Mouse (Mus musculus) midbrain, embryonic 15.5 days (tissue): Measurements from ENCODE around the gene Eif2s3x. TPM values are rescaled to one million over a fixed set of nuclear protein-coding genes. Genes with fewer than 3 reads are reported as not detected.
A peak's percentile ranks its signal among the peaks of the same experiment; 100 is the strongest.
"Not testable (repeated sequence)": the region's sequence is repeated elsewhere in the genome, so short reads cannot be mapped to it uniquely, and the experiment has no call there.

Experiments used
- ATAC-seq: fragments of 200-750 bp; cut with Nextera tagmentation; replicated peaks from 2 replicates; pipeline ENCODE4 v1.8.0; 2017; ENCODE audit warnings: moderate TSS enrichment
- H3K27ac ChIP-seq: fragments of 300-500 bp; sonication (generic); 2 replicates; pipeline ENCODE4 v1.5.1; 2015; ENCODE audit warnings: mild to moderate bottlenecking, inconsistent platforms
- H3K27me3 ChIP-seq: fragments of 300-500 bp; sonication (generic); replicated peaks from 2 replicates; pipeline ENCODE4 v1.6.1; 2015; ENCODE audit warnings: inconsistent platforms
- H3K36me3 ChIP-seq: fragments of 300-500 bp; sonication (generic); replicated peaks from 2 replicates; pipeline ENCODE4 v1.6.1; 2015; ENCODE audit warnings: inconsistent platforms
- H3K4me1 ChIP-seq: fragments of 300-500 bp; sonication (generic); 2 replicates; pipeline ENCODE4 v1.6.1; 2015; ENCODE audit warnings: inconsistent platforms
- H3K4me2 ChIP-seq: fragments of 300-500 bp; sonication (generic); 2 replicates; pipeline ENCODE4 v1.6.1; 2015; ENCODE audit warnings: inconsistent platforms, mild to moderate bottlenecking, moderate library complexity
- H3K4me3 ChIP-seq: fragments of 300-500 bp; sonication (generic); 2 replicates; pipeline ENCODE4 v1.5.1; 2015; ENCODE audit warnings: mild to moderate bottlenecking, inconsistent platforms
- H3K9ac ChIP-seq: fragments of 300-500 bp; sonication (generic); 2 replicates; pipeline ENCODE4 v1.6.1; 2015; ENCODE audit warnings: mild to moderate bottlenecking, inconsistent platforms
- H3K9me3 ChIP-seq: fragments of 300-500 bp; sonication (generic); 2 replicates; pipeline ENCODE4 v1.6.1; 2016; ENCODE audit warnings: inconsistent platforms
- WGBS: fragments of 180-500 bp; shearing (Covaris S2); methylation state at CpG from one replicate; pipeline ENCODE4 v1.1.7; 2015; ENCODE audit warnings: mixed read lengths; 5-methylcytosine and 5-hydroxymethylcytosine counted together
- polyA plus RNA-seq: library from polyadenylated mRNA; unstranded; fragments of >200 nt; fragmentation: Nextera tagmentation; extraction: Ambion mirVana; gene quantifications from 2 replicates; pipeline ENCODE4 v1.2.1, GENCODE M21; 2015

The Eif2s3x gene
- 89.5 and 96.1 TPM in 2 replicates for polyA plus RNA-seq

GRCm38 (mm10) chrX:94212597-94213321, at the start of gene Eif2s3x:
Eif2s3x (minus strand) TSS chrX:94212862.
- peak within 1 kb of the TSS; percentile 85 for H3K9ac ChIP-seq
- H3K4me2 ChIP-seq: peak within 1 kb of the TSS; percentile 69
- H3K27me3 ChIP-seq: 0 out of 2 replicates have a peak, but pooled peaks cover 2% of the 10 kb centered on the region
- H3K4me3 ChIP-seq: peak within 1 kb of the TSS; percentile 87
- H3K4me1 ChIP-seq: peaks cover 6% of the 10 kb centered on the region; the same call in 1 of the 2 replicates
- under 1% methylated on average over 52 of the region's 52 CpGs for whole genome bisulfite sequencing
- H3K36me3 ChIP-seq: peaks cover 13% of the 10 kb centered on the region; the same call in 1 of the 2 replicates
- no peaks in the 10 kb centered on the region for H3K9me3 ChIP-seq
- H3K27ac ChIP-seq: peak within 1 kb of the TSS; percentile 89
- peak; percentile 95 for ATAC-seq

DNA sequence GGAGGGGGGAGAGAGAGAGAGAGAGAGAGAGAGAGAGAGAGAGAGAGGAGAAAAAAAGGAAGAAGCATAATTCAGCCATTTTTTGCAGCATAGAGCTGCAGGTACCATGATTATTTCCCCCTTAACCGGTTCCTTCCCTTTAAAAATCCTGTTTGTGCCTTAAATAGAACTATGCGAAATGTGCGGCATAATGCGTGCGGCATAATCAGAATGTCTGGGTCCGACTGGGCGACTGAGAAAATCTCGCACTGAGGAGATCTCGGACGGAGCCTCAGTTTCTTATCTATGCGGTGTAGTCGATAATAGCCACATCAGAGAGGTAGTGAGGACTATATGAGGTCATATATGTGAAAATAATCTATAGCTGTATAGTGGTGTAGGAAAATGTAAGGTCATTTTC, 22.9 kb upstream of the Eif2s3x start:
- H3K4me2 ChIP-seq: peak overlapping the region; percentile 51
- H3K27ac ChIP-seq: no peak overlapping the region; the same call in 1 of the 2 replicates
- no peaks in the 10 kb centered on the region for H3K9me3 ChIP-seq
- peak overlapping the region; percentile 71 for H3K9ac ChIP-seq
- peak overlapping the region; percentile 71 for H3K4me3 ChIP-seq
- no peak for ATAC-seq
- no peaks in the 10 kb centered on the region for H3K4me1 ChIP-seq
- no peaks in the 10 kb centered on the region for H3K36me3 ChIP-seq
- H3K27me3 ChIP-seq: peaks cover 44% of the 10 kb centered on the region
- WGBS: 22% methylated on average over 12 of the region's 12 CpGs

DNA sequence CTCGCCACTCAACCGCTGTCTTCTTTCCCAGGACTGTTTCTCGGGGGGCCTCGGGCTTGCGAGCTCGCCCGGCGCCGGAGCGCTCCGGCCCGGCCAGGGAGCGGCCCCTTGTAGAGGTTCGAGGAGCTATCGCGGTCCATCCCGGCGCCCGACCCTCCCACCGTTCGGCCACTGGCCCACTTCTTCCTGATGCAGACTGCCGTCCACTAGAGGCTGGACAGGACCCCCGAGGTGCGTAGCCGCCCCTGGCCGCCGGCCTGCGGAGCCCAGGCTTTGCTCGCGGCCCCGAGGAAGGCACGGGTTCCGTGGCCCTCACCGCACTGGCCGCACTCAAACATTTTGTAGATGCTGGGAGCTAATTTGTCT, 22.5 kb upstream of the Eif2s3x start:
- WGBS: 13% methylated on average over 34 of the region's 35 CpGs
- Histone ChIP-seq H3K4me3 (peak overlapping the region; percentile 71), H3K9ac (peak overlapping the region; percentile 71), H3K27me3 (peaks cover 48% of the 10 kb centered on the region), H3K36me3 (no peaks in the 10 kb centered on the region), H3K4me2 (peak overlapping the region; percentile 51), H3K9me3 (no peaks in the 10 kb centered on the region), H3K4me1 (no peaks in the 10 kb centered on the region), H3K27ac (peak overlapping the region; percentile 91)
- ATAC-seq: no peak

- ATAC-seq: peak; percentile 94
- H3K9me3 ChIP-seq: no peaks in the 10 kb centered on the region
- WGBS: 9% methylated on average over 49 of the region's 70 CpGs
- H3K9ac ChIP-seq: peak within 1 kb of the TSS; percentile 71
- peaks cover 53% of the 10 kb centered on the region for H3K27me3 ChIP-seq
- peak within 1 kb of the TSS; percentile 51 for H3K4me2 ChIP-seq
- H3K4me1 ChIP-seq: no peaks in the 10 kb centered on the region
- H3K27ac ChIP-seq: peak within 1 kb of the TSS; percentile 91
- H3K4me3 ChIP-seq: peak within 1 kb of the TSS; percentile 71
- H3K36me3 ChIP-seq: no peaks in the 10 kb centered on the region
Observed at GRCm38 (mm10) chrX:94234532-94235189, 22.0 kb upstream of the Eif2s3x start, which contains the start of gene Klhl15. Klhl15 (plus strand) TSS chrX:94234599.

DNA sequence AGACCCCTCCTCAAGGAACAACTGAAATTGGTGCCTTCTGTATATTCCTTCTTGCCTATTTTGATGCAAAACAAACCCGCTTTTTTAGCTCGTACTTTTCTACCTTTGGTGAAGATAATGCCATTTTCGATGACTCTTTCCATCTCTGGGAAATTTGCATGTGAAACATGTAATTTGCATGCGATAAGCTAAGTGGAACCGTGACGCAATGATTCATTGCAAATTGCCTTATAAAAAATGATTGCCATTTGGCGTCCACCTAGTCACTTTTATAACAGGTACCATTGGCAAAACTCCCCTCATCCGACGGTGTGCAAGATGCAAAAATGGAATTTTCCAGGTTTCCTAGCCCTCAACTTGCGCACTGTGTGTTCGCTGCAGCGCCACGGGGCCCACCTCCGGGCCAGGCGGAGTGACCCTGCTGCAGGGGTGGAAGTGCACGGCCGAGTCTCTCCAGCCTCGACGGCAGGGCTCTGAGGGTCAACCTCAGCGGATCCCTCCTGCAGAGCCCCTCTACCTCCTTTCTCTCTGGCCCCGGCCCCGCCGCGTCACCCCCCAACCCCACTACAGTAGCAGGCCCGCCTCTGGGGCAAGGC, 21.4 kb upstream of the Eif2s3x start:
- peak overlapping the region; percentile 51 for H3K4me2 ChIP-seq
- H3K36me3 ChIP-seq: no peaks in the 10 kb centered on the region
- H3K9me3 ChIP-seq: no peaks in the 10 kb centered on the region
- H3K9ac ChIP-seq: peak overlapping the region; percentile 71
- H3K27me3 ChIP-seq: peaks cover 53% of the 10 kb centered on the region
- H3K4me1 ChIP-seq: no peaks in the 10 kb centered on the region
- 17% methylated on average over 23 of the region's 25 CpGs for WGBS
- no peak for ATAC-seq
- peak overlapping the region; percentile 91 for H3K27ac ChIP-seq
- H3K4me3 ChIP-seq: peak overlapping the region; percentile 71

GRCm38 (mm10) chrX:94233432-94233831, 20.8 kb upstream of the Eif2s3x start:
- Histone ChIP-seq H3K36me3 (no peaks in the 10 kb centered on the region), H3K4me1 (no peaks in the 10 kb centered on the region), H3K9ac (no peak overlapping the region), H3K4me3 (no peak overlapping the region; the same call in 1 of the 2 replicates), H3K9me3 (no peaks in the 10 kb centered on the region), H3K27ac (no peak overlapping the region), H3K4me2 (0 out of 2 replicates have a peak overlapping the region, but pooled peaks have one; percentile 51), H3K27me3 (peaks cover 47% of the 10 kb centered on the region)
- WGBS: 46% methylated on average over 5 of the region's 5 CpGs
- ATAC-seq: no peak

GRCm38 (mm10) chrX:94213384-94213783, 722 bp upstream of the Eif2s3x start:
- peaks cover 7% of the 10 kb centered on the region; the same call in 1 of the 2 replicates for H3K36me3 ChIP-seq
- 12% methylated on average over 7 of the region's 7 CpGs for WGBS
- H3K4me3 ChIP-seq: peak overlapping the region; percentile 87
- H3K9ac ChIP-seq: peak overlapping the region; percentile 37; the same call in 1 of the 2 replicates
- peaks cover 6% of the 10 kb centered on the region; the same call in 1 of the 2 replicates for H3K4me1 ChIP-seq
- H3K27ac ChIP-seq: peak overlapping the region; percentile 89
- H3K4me2 ChIP-seq: peak overlapping the region; percentile 69
- H3K27me3 ChIP-seq: 0 out of 2 replicates have a peak, but pooled peaks cover 2% of the 10 kb centered on the region
- ATAC-seq: peak; percentile 49
- no peaks in the 10 kb centered on the region for H3K9me3 ChIP-seq

DNA sequence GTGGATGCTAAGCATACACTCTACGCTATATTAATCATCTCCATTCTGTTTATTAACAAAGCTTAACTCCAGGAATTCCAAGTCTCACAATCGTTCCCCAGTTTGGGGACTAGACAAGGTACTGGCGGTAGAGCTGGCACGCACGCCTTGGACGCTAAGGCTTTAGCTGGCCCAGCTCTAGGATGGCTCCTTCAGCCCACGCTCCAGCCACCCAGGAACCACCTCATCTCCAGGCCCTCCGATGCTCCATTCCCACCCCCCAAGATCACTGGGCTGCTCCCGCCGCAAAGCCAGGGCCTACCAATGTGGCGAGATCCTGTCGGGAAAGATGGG, 432 bp downstream of the Eif2s3x start:
- 0 out of 2 replicates have a peak, but pooled peaks cover 2% of the 10 kb centered on the region for H3K27me3 ChIP-seq
- under 1% methylated on average over 12 of the region's 12 CpGs for WGBS
- ATAC-seq: no peak; the same call in 1 of the 2 replicates

GRCm38 (mm10) chrX:94197789-94198188, 14.9 kb downstream of the Eif2s3x start:
- H3K4me3 ChIP-seq: no peak overlapping the region
- 86% methylated on average over 5 of the region's 5 CpGs for WGBS
- no peaks in the 10 kb centered on the region for H3K27me3 ChIP-seq
- no peak overlapping the region for H3K27ac ChIP-seq
- no peak overlapping the region for H3K4me2 ChIP-seq
- H3K9ac ChIP-seq: no peak overlapping the region
- peaks cover 45% of the 10 kb centered on the region for H3K36me3 ChIP-seq
- no peaks in the 10 kb centered on the region for H3K4me1 ChIP-seq
- H3K9me3 ChIP-seq: no peaks in the 10 kb centered on the region
- no peak for ATAC-seq

More for the DNA sequence above, 432 bp downstream of the Eif2s3x start:
- Histone ChIP-seq H3K27ac (peak overlapping the region; percentile 89), H3K4me1 (peaks cover 6% of the 10 kb centered on the region; the same call in 1 of the 2 replicates), H3K4me3 (peak overlapping the region; percentile 87), H3K36me3 (peaks cover 13% of the 10 kb centered on the region; the same call in 1 of the 2 replicates), H3K9me3 (no peaks in the 10 kb centered on the region), H3K4me2 (peak overlapping the region; percentile 69), H3K9ac (peak overlapping the region; percentile 85)

GRCm38 (mm10) chrX:94193901-94194300, 18.8 kb downstream of the Eif2s3x start:
- not testable (repeated sequence) for H3K9me3 ChIP-seq, H3K27me3 ChIP-seq, H3K4me1 ChIP-seq, ATAC-seq, H3K9ac ChIP-seq, H3K4me3 ChIP-seq, H3K27ac ChIP-seq, H3K4me2 ChIP-seq
- 67% methylated on average over 4 of the region's 4 CpGs for WGBS
- peaks cover 27% of the 10 kb centered on the region for H3K36me3 ChIP-seq

- H3K4me2 ChIP-seq: no peak overlapping the region
- ATAC-seq: no peak
- no peaks in the 10 kb centered on the region for H3K4me1 ChIP-seq
- no peak overlapping the region for H3K4me3 ChIP-seq
- no peaks in the 10 kb centered on the region for H3K9me3 ChIP-seq
- no peaks in the 10 kb centered on the region for H3K36me3 ChIP-seq
- peaks cover 21% of the 10 kb centered on the region for H3K27me3 ChIP-seq
- H3K9ac ChIP-seq: no peak overlapping the region
- no peak overlapping the region for H3K27ac ChIP-seq
- 44% methylated on average over 1 of the region's 1 CpGs for WGBS
Observed at GRCm38 (mm10) chrX:94185156-94185555, 27.5 kb downstream of the Eif2s3x start.

- Histone ChIP-seq H3K4me1 (no peaks in the 10 kb centered on the region), H3K9ac (no peak overlapping the region), H3K4me2 (no peak overlapping the region), H3K4me3 (no peak overlapping the region), H3K9me3 (no peaks in the 10 kb centered on the region), H3K36me3 (no peaks in the 10 kb centered on the region), H3K27me3 (peaks cover 23% of the 10 kb centered on the region), H3K27ac (no peak overlapping the region)
- ATAC-seq: no peak
- 43% methylated on average over 3 of the region's 3 CpGs for WGBS
Observed at GRCm38 (mm10) chrX:94183814-94184213, 28.8 kb downstream of the Eif2s3x start.
